Mouse (Mus musculus): Measurements from ENCODE around the gene Adcy9. TPM values are rescaled to one million over a fixed set of nuclear protein-coding genes. Genes with fewer than 3 reads are reported as not detected.
"Not testable (repeated sequence)": the region's sequence is repeated elsewhere in the genome, so short reads cannot be mapped to it uniquely, and the experiment has no call there.

Adcy9 gene
- polyA plus RNA-seq, 1 experiment from 2014 or later = 0.57 TPM

- no peaks in the 10 kb centered on the region for H3K36me3 ChIP-seq (replicated peaks)
- no peaks in the 10 kb centered on the region for H3K27me3 ChIP-seq (replicated peaks; ENCODE audit: low read depth, poor library complexity, severe bottlenecking)
- H3K4me1 ChIP-seq = peaks cover 16% of the 10 kb centered on the region
- DNase-seq (ENCODE audit: low spot score) = no peak
- WGBS = 74% methylated on average over 10 of the region's 10 CpGs
- H3K27ac ChIP-seq (replicated peaks) = no peak overlapping the region
- no peak overlapping the region for H3K4me3 ChIP-seq
- no peaks in the 10 kb centered on the region for H3K9me3 ChIP-seq
These were observed 50.2 kb downstream of the Adcy9 start for GRCm38 (mm10) chr16:4370141-4370541.

GRCm38 (mm10) chr16:4367930-4368329 lies 52.4 kb downstream of the Adcy9 start:
- WGBS = 41% methylated on average over 3 of the region's 3 CpGs
- no peaks in the 10 kb centered on the region for H3K9me3 ChIP-seq
- no peak overlapping the region for H3K27ac ChIP-seq (replicated peaks)
- H3K4me3 ChIP-seq = no peak overlapping the region
- H3K27me3 ChIP-seq (replicated peaks; ENCODE audit: low read depth, poor library complexity, severe bottlenecking) = no peaks in the 10 kb centered on the region
- no peak for DNase-seq (ENCODE audit: low spot score)
- H3K36me3 ChIP-seq (replicated peaks) = no peaks in the 10 kb centered on the region
- H3K4me1 ChIP-seq = peaks cover 16% of the 10 kb centered on the region

GRCm38 (mm10) chr16:4367291-4367690 lies 53.0 kb downstream of the Adcy9 start:
- H3K4me1 ChIP-seq = peaks cover 16% of the 10 kb centered on the region
- H3K36me3 ChIP-seq (replicated peaks) = no peaks in the 10 kb centered on the region
- no peaks in the 10 kb centered on the region for H3K9me3 ChIP-seq
- no peak overlapping the region for H3K27ac ChIP-seq (replicated peaks)
- no peak overlapping the region for H3K4me3 ChIP-seq
- no peaks in the 10 kb centered on the region for H3K27me3 ChIP-seq (replicated peaks; ENCODE audit: low read depth, poor library complexity, severe bottlenecking)
- WGBS = 89% methylated on average over 1 of the region's 1 CpGs
- DNase-seq (ENCODE audit: low spot score) = no peak

- no peaks in the 10 kb centered on the region for H3K36me3 ChIP-seq (replicated peaks)
- DNase-seq (ENCODE audit: low spot score) = no peak
- H3K27me3 ChIP-seq (replicated peaks; ENCODE audit: low read depth, poor library complexity, severe bottlenecking) = no peaks in the 10 kb centered on the region
- no peak overlapping the region for H3K4me3 ChIP-seq
- no peaks in the 10 kb centered on the region for H3K9me3 ChIP-seq
- WGBS = 89% methylated on average over 3 of the region's 3 CpGs
- H3K27ac ChIP-seq (replicated peaks) = no peak overlapping the region
- H3K4me1 ChIP-seq = peaks cover 16% of the 10 kb centered on the region
These were observed 53.6 kb downstream of the Adcy9 start for GRCm38 (mm10) chr16:4366671-4367070.

GRCm38 (mm10) chr16:4363341-4364116 lies 56.8 kb downstream of the Adcy9 start:
- H3K4me1 ChIP-seq = peaks cover 11% of the 10 kb centered on the region
- WGBS = 85% methylated on average over 4 of the region's 4 CpGs
- no peaks in the 10 kb centered on the region for H3K9me3 ChIP-seq
- no peaks in the 10 kb centered on the region for H3K27me3 ChIP-seq (replicated peaks; ENCODE audit: low read depth, poor library complexity, severe bottlenecking)
- H3K4me3 ChIP-seq = no peak overlapping the region
- no peak overlapping the region for H3K27ac ChIP-seq (replicated peaks)
- H3K36me3 ChIP-seq (replicated peaks) = no peaks in the 10 kb centered on the region
- no peak for DNase-seq (ENCODE audit: low spot score)

- no peak overlapping the region for H3K4me3 ChIP-seq
- no peaks in the 10 kb centered on the region for H3K27me3 ChIP-seq (replicated peaks; ENCODE audit: low read depth, poor library complexity, severe bottlenecking)
- H3K9me3 ChIP-seq = no peaks in the 10 kb centered on the region
- no peak for DNase-seq (ENCODE audit: low spot score)
- no peaks in the 10 kb centered on the region for H3K4me1 ChIP-seq
- H3K36me3 ChIP-seq (replicated peaks) = no peaks in the 10 kb centered on the region
- WGBS = 66% methylated on average over 4 of the region's 4 CpGs
- no peak overlapping the region for H3K27ac ChIP-seq (replicated peaks)
These were observed 64.8 kb downstream of the Adcy9 start for GRCm38 (mm10) chr16:4355260-4356043.

- Histone ChIP-seq H3K27me3 (replicated peaks; ENCODE audit: low read depth, poor library complexity, severe bottlenecking) (no peaks in the 10 kb centered on the region), H3K9me3 (no peaks in the 10 kb centered on the region), H3K4me3 (no peak overlapping the region), H3K36me3 (replicated peaks) (no peaks in the 10 kb centered on the region), H3K27ac (replicated peaks) (no peak overlapping the region), H3K4me1 (no peaks in the 10 kb centered on the region)
- 91% methylated on average over 7 of the region's 7 CpGs for WGBS
- DNase-seq (ENCODE audit: low spot score) = no peak
These were observed 77.7 kb downstream of the Adcy9 start for GRCm38 (mm10) chr16:4342579-4342978.

- H3K4me1 ChIP-seq = no peaks in the 10 kb centered on the region
- H3K27ac ChIP-seq (replicated peaks) = no peak overlapping the region
- no peaks in the 10 kb centered on the region for H3K9me3 ChIP-seq
- 90% methylated on average over 14 of the region's 14 CpGs for WGBS
- H3K36me3 ChIP-seq (replicated peaks) = no peaks in the 10 kb centered on the region
- no peak overlapping the region for H3K4me3 ChIP-seq
- DNase-seq (ENCODE audit: low spot score) = no peak
- H3K27me3 ChIP-seq (replicated peaks; ENCODE audit: low read depth, poor library complexity, severe bottlenecking) = no peaks in the 10 kb centered on the region
These were observed 78.8 kb downstream of the Adcy9 start for GRCm38 (mm10) chr16:4341316-4342062.

GRCm38 (mm10) chr16:4339216-4339615 lies 81.1 kb downstream of the Adcy9 start:
- WGBS = 82% methylated on average over 7 of the region's 7 CpGs
- not testable (repeated sequence) for H3K36me3 ChIP-seq (replicated peaks); H3K4me3 ChIP-seq; H3K27me3 ChIP-seq (replicated peaks; ENCODE audit: low read depth, poor library complexity, severe bottlenecking); H3K9me3 ChIP-seq; H3K27ac ChIP-seq (replicated peaks); H3K4me1 ChIP-seq; DNase-seq (ENCODE audit: low spot score)

- DNase-seq (ENCODE audit: low spot score) = no peak
- Histone ChIP-seq H3K9me3 (no peaks in the 10 kb centered on the region), H3K27me3 (replicated peaks; ENCODE audit: low read depth, poor library complexity, severe bottlenecking) (no peaks in the 10 kb centered on the region), H3K27ac (replicated peaks) (no peak overlapping the region), H3K4me1 (no peaks in the 10 kb centered on the region), H3K4me3 (no peak overlapping the region), H3K36me3 (replicated peaks) (no peaks in the 10 kb centered on the region)
- 76% methylated on average over 4 of the region's 4 CpGs for WGBS
These were observed 83.0 kb downstream of the Adcy9 start for GRCm38 (mm10) chr16:4337269-4337668.

- Histone ChIP-seq H3K27me3 (replicated peaks; ENCODE audit: low read depth, poor library complexity, severe bottlenecking) (no peaks in the 10 kb centered on the region), H3K9me3 (no peaks in the 10 kb centered on the region), H3K4me3 (no peak overlapping the region), H3K36me3 (replicated peaks) (no peaks in the 10 kb centered on the region), H3K27ac (replicated peaks) (no peak overlapping the region), H3K4me1 (no peaks in the 10 kb centered on the region)
- 86% methylated on average over 5 of the region's 5 CpGs for WGBS
- no peak for DNase-seq (ENCODE audit: low spot score)
These were observed 86.5 kb downstream of the Adcy9 start for GRCm38 (mm10) chr16:4333788-4334187.

- no peak overlapping the region for H3K4me3 ChIP-seq
- WGBS = 87% methylated on average over 2 of the region's 2 CpGs
- H3K27ac ChIP-seq (replicated peaks) = no peak overlapping the region
- no peaks in the 10 kb centered on the region for H3K36me3 ChIP-seq (replicated peaks)
- no peaks in the 10 kb centered on the region for H3K27me3 ChIP-seq (replicated peaks; ENCODE audit: low read depth, poor library complexity, severe bottlenecking)
- no peak for DNase-seq (ENCODE audit: low spot score)
- no peaks in the 10 kb centered on the region for H3K9me3 ChIP-seq
- no peaks in the 10 kb centered on the region for H3K4me1 ChIP-seq
These were observed 86.9 kb downstream of the Adcy9 start for GRCm38 (mm10) chr16:4333371-4333770.
